Mouse (Mus musculus) lung, adult 2 months (tissue): Measurements from ENCODE around the gene Dctpp1. TPM values are rescaled to one million over a fixed set of nuclear protein-coding genes. Genes with fewer than 3 reads are reported as not detected.

ENCODE experiments used
- DNase-seq: peaks from one replicate; pipeline ENCODE4 v3.0.0; 2022
- H3K4me1 ChIP-seq: fragments of 200-500 bp; 2 replicates; pipeline ENCODE4 v1.6.1; 2011; ENCODE audit warnings: low read length; ENCODE audit not compliant: control insufficient read depth, insufficient read depth
- H3K4me3 ChIP-seq: fragments of 200-500 bp; replicated peaks from 2 replicates; pipeline ENCODE3; 2011; ENCODE audit warnings: low read depth, mild to moderate bottlenecking, control low read depth, low read length; ENCODE audit errors: extremely low read depth
- CTCF ChIP-seq: fragments of 200-500 bp; IDR thresholded peaks from 2 replicates; pipeline ENCODE4 v1.5.1; 2011; ENCODE audit warnings: mild to moderate bottlenecking, low read length, control low read depth; ENCODE audit not compliant: insufficient read depth
- POLR2A ChIP-seq: fragments of 200-500 bp; IDR thresholded peaks from 2 replicates; pipeline ENCODE4 v1.6.1; 2011; ENCODE audit warnings: low read depth, mild to moderate bottlenecking, control low read depth, low read length, borderline replicate concordance; ENCODE audit errors: extremely low read depth
- WGBS: fragments of 180-500 bp; shearing (Covaris S2); methylation state at CpG from one replicate; pipeline ENCODE4 v1.1.7; 2018; 5-methylcytosine and 5-hydroxymethylcytosine counted together
- polyA plus RNA-seq: library from polyadenylated mRNA; depleted of rRNA; stranded (reverse); fragments of >200 nt; gene quantifications from 2 replicates; pipeline ENCODE4 v1.2.3, GENCODE M21; 2012; rRNA removed

Dctpp1 gene
- 17.6 and 17.9 TPM in 2 replicates for polyA plus RNA-seq

DNA sequence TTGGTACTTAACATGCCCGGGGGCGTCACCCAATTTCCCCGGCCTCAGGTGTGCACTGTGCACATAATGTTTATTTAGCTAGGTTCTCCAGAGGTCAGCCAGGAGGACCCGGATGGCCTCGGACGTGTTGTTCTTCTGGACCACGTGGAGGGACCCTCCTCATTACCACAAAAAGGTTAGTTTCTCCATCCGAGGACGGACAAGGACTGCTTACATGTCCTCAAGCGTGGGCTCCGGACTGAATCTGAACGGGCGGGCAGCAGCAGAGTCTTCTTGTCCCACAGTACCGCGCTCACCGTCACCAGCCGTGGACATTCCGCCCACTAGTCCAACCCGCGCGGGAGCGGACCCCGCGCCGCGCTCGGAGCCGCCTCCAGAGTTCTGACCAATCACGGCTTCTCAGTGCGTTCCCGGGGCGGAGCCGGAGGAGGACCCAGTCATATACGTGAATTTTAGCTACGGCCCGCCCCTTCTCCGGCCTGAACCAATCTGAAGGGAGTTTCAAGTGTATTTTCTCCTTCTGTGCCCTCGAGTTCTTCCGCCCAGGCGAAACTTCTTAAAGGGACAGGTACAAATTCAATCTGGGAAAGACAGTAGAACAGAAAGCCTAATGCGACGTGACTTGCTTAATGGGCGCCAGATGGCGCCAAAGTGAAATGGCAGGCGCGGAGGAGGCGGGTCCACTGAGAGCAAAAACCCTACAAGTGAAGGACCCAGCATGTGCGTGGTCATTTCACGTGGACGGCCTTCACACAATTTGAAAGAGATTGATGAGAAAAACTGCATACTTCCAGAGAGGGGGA, at the start of gene Dctpp1:
Gene Dctpp1, minus strand, starts transcription at position 401 of the 803 bp plus-strand sequence.
- H3K4me3 ChIP-seq, result peak within 1 kb of the TSS; percentile 81
- under 1% methylated on average over 50 of the region's 50 CpGs for WGBS
- TF ChIP-seq POLR2A (peak; percentile 82; the same call in 1 of the 2 replicates), CTCF (peak; percentile 82)
- peaks cover 4% of the 10 kb centered on the region; the same call in 1 of the 2 replicates for H3K4me1 ChIP-seq
- DNase-seq, result peak; percentile 94

DNA sequence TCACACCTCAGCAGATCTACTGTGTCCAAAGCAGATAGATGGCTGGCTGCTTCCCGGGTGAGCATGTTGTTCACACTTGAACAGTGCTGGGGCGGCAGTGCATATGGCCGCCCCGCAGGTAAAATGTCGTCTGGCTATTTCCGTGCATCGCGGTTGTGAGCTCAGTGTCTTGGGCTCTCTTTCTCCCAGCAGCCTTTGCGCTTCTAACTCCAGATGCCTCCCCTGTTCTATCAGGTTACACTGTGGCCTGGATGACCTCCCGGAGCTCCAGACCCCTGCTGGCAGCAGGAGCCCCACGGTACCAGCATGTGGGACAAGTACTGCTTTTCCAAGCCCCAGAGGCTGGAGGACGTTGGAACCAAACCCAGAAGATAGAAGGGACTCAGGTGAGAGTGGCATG, 49.4 kb upstream of the Dctpp1 start:
- TF ChIP-seq POLR2A (no peak), CTCF (no peak)
- Histone ChIP-seq H3K4me1 (no peaks in the 10 kb centered on the region), H3K4me3 (no peak overlapping the region)
- DNase-seq, result no peak
- WGBS, result 64% methylated on average over 12 of the region's 12 CpGs

GRCm38 (mm10) chr7:127308887-127309286, 48.4 kb upstream of the Dctpp1 start:
- TF ChIP-seq POLR2A (no peak), CTCF (0 out of 2 replicates have a peak, but pooled peaks have one; percentile 3)
- 73% methylated on average over 4 of the region's 4 CpGs for WGBS
- DNase-seq, result no peak
- no peak overlapping the region for H3K4me3 ChIP-seq
- no peaks in the 10 kb centered on the region for H3K4me1 ChIP-seq

- DNase-seq, result no peak
- no peak overlapping the region for H3K4me3 ChIP-seq
- H3K4me1 ChIP-seq, result no peaks in the 10 kb centered on the region
- no peak for TF ChIP-seq POLR2A
- TF ChIP-seq CTCF, result no peak
- 77% methylated on average over 2 of the region's 2 CpGs for WGBS
Observed at GRCm38 (mm10) chr7:127308431-127308830, 47.9 kb upstream of the Dctpp1 start.

- TF ChIP-seq POLR2A (no peak), CTCF (no peak)
- WGBS, result 80% methylated on average over 5 of the region's 5 CpGs
- Histone ChIP-seq H3K4me3 (no peak overlapping the region), H3K4me1 (no peaks in the 10 kb centered on the region)
- no peak for DNase-seq
Observed at GRCm38 (mm10) chr7:127297586-127298193, 37.2 kb upstream of the Dctpp1 start.

- no peaks in the 10 kb centered on the region for H3K4me1 ChIP-seq
- TF ChIP-seq CTCF, result no peak
- TF ChIP-seq POLR2A, result no peak
- peak overlapping the region; percentile 20 for H3K4me3 ChIP-seq
- no peak for DNase-seq
- 82% methylated on average over 5 of the region's 5 CpGs for WGBS
Observed at GRCm38 (mm10) chr7:127296786-127297555, 36.5 kb upstream of the Dctpp1 start.

GRCm38 (mm10) chr7:127296098-127296497, 35.6 kb upstream of the Dctpp1 start, which contains the start of gene Itgal:
Gene Itgal (plus strand): TSS chr7:127296260.
- no peak for DNase-seq
- H3K4me1 ChIP-seq, result no peaks in the 10 kb centered on the region
- peak within 1 kb of the TSS; percentile 25 for H3K4me3 ChIP-seq
- WGBS, result 57% methylated on average over 11 of the region's 11 CpGs
- TF ChIP-seq CTCF (no peak), POLR2A (no peak)

- H3K4me1 ChIP-seq, result no peaks in the 10 kb centered on the region
- 60% methylated on average over 8 of the region's 8 CpGs for WGBS
- H3K4me3 ChIP-seq, result no peak overlapping the region
- no peak for TF ChIP-seq CTCF
- no peak for DNase-seq
Observed at GRCm38 (mm10) chr7:127290142-127290541, 29.6 kb upstream of the Dctpp1 start.

- Histone ChIP-seq H3K4me1 (no peaks in the 10 kb centered on the region), H3K4me3 (no peak overlapping the region)
- TF ChIP-seq POLR2A (no peak), CTCF (no peak)
- WGBS, result 66% methylated on average over 2 of the region's 2 CpGs
- DNase-seq, result no peak
Observed at GRCm38 (mm10) chr7:127289306-127289705, 28.8 kb upstream of the Dctpp1 start.
